Mouse (Mus musculus) bone marrow macrophage, adult 2 months (primary cell): ENCODE data around the gene Pogk.

Source experiments
- CTCF ChIP-seq: IDR thresholded peaks from 2 replicates; pipeline ENCODE4 v1.5.1; 2012; ENCODE audit warnings: low read depth, mild to moderate bottlenecking, low read length, moderate library complexity
- POLR2A ChIP-seq: IDR thresholded peaks from 2 replicates; pipeline ENCODE4 v1.6.1; 2012; ENCODE audit warnings: mild to moderate bottlenecking, low read depth, low read length, borderline replicate concordance

DNA sequence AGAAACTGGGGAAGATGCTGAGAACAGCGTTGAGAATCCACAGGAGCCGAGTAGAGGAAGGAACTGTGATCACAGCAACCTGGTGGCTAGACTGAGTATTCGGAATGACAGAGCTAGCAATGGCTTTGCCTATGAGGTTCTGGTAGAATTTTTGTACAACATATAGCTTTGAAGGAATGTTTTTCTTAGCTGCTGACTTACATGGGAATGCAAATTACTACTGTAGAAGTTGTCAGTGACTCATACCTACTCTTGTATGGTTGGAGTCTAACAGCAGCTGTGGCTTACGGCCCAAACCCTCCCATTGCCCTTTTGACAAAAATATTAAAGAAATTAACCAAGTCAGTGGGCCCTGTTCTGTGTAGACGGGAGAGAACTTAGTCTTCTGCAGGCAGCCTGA is 14.0 kb downstream of the Pogk start:
- TF ChIP-seq POLR2A: no peak
- TF ChIP-seq CTCF: no peak
